Mouse (Mus musculus): ENCODE results near the gene Aldh1l1. TPM values are rescaled to one million over a fixed set of nuclear protein-coding genes. Genes with fewer than 3 reads are reported as not detected.
A peak's percentile ranks its signal among the peaks of the same experiment; 100 is the strongest.

The Aldh1l1 gene
- polyA plus RNA-seq, 1 experiment, result 5.8 TPM

DNA sequence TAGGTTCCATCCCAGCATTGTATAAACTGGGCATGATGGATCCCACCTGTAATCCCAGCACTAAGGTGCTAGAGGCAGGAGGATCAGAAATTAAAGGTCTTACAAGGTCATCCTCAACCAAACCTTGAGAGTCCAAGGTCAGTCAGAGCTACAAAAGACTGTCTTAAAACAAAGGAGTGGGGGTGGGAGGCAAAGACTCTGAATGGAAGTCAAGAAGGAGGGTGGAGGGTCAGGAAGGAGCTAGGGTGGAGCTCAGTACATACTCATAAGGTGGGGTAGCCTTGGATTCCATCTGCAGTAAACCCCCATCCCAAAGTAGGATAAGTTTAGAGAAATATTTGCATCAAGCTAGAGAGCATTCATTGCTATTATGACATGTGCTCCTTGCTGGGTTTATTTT lies 33.6 kb upstream of the Aldh1l1 start:
- H3K9me3 ChIP-seq (replicated peaks; ENCODE audit: control insufficient read depth, insufficient read depth, low read length, poor library complexity, severe bottlenecking), result no peaks in the 10 kb centered on the region
- H3K36me3 ChIP-seq (ENCODE audit: control insufficient read depth, insufficient read depth, low read length, poor library complexity, severe bottlenecking), result no peaks in the 10 kb centered on the region
- no peaks in the 10 kb centered on the region for H3K4me1 ChIP-seq (ENCODE audit: control insufficient read depth, insufficient read depth, low read length)
- H3K27ac ChIP-seq (ENCODE audit: insufficient read depth, low read length), result peak overlapping the region; percentile 38; the same call in 1 of the 2 replicates
- no peaks in the 10 kb centered on the region for H3K27me3 ChIP-seq (ENCODE audit: control insufficient read depth, insufficient read depth, low read length, poor library complexity, severe bottlenecking)
- H3K4me3 ChIP-seq (ENCODE audit: low read depth, low read length), result no peak overlapping the region
- H3K9ac ChIP-seq (ENCODE audit: low read depth, poor library complexity, severe bottlenecking), result no peak overlapping the region
- TF ChIP-seq CTCF (IDR thresholded peaks at IDR 0.05; ENCODE audit: low read depth, low read length), result no peak
- peak; percentile 84 for TF ChIP-seq EP300 (IDR thresholded peaks at IDR 0.05; ENCODE audit: insufficient read depth, low read depth, low read length)
- TF ChIP-seq POLR2A (IDR thresholded peaks at IDR 0.05; ENCODE audit: insufficient read depth, low read length), result no peak

DNA sequence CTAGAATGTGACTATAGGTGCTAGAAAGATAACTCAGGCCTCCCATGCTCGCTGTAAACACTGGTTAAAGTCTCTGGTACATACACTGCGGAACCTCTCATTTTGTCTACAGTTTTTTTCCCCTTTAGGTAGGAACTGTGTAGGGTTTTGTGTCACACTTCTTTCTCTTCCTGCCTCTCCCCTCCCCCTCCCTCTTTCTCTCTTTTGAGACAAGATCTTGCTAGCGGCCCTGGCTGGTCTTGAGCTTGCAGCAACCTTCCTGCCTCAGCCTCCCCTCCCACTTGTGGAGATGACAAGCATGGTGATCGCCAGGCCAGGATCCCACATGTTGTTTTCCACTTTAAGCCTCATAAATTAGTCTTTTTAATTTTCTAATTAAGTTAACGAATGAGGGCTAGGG lies 32.5 kb upstream of the Aldh1l1 start:
- no peak for TF ChIP-seq CTCF (IDR thresholded peaks at IDR 0.05; ENCODE audit: low read depth, low read length)
- TF ChIP-seq POLR2A (IDR thresholded peaks at IDR 0.05; ENCODE audit: insufficient read depth, low read length), result no peak
- TF ChIP-seq EP300 (IDR thresholded peaks at IDR 0.05; ENCODE audit: insufficient read depth, low read depth, low read length), result no peak
- H3K27me3 ChIP-seq (ENCODE audit: control insufficient read depth, insufficient read depth, low read length, poor library complexity, severe bottlenecking), result no peaks in the 10 kb centered on the region

DNA sequence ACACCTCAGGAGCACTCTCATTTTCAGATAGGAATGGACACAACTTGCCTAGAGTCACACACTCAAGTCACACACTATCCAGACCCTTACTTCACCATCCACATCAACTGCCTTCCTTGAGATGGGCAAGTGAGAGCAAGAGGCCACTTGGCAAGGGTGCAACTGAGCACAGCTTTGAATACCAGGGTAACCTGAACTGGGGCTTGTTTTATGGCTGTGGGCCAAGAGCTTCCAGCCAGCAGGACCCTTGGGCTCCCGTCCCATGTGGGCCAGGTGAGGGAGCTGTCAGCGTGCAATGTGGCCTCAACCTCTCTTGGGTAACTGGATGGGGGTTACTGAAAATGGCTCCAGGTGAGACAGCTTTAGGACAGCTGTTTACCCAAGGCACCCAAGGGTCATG lies 28.8 kb upstream of the Aldh1l1 start:
- Histone ChIP-seq H3K27ac (ENCODE audit: insufficient read depth, low read length) (no peak overlapping the region), H3K4me3 (ENCODE audit: low read depth, low read length) (no peak overlapping the region), H3K27me3 (ENCODE audit: control insufficient read depth, insufficient read depth, low read length, poor library complexity, severe bottlenecking) (no peaks in the 10 kb centered on the region), H3K9me3 (replicated peaks; ENCODE audit: control insufficient read depth, insufficient read depth, low read length, poor library complexity, severe bottlenecking) (no peaks in the 10 kb centered on the region), H3K36me3 (ENCODE audit: control insufficient read depth, insufficient read depth, low read length, poor library complexity, severe bottlenecking) (no peaks in the 10 kb centered on the region), H3K4me1 (ENCODE audit: control insufficient read depth, insufficient read depth, low read length) (no peaks in the 10 kb centered on the region), H3K9ac (ENCODE audit: low read depth, poor library complexity, severe bottlenecking) (no peak overlapping the region)
- TF ChIP-seq POLR2A (IDR thresholded peaks at IDR 0.05; ENCODE audit: insufficient read depth, low read length) (no peak), EP300 (IDR thresholded peaks at IDR 0.05; ENCODE audit: insufficient read depth, low read depth, low read length) (no peak), CTCF (IDR thresholded peaks at IDR 0.05; ENCODE audit: low read depth, low read length) (no peak)

More for the DNA sequence above, 32.5 kb upstream of the Aldh1l1 start:
- Histone ChIP-seq H3K36me3 (ENCODE audit: control insufficient read depth, insufficient read depth, low read length, poor library complexity, severe bottlenecking) (no peaks in the 10 kb centered on the region), H3K4me3 (ENCODE audit: low read depth, low read length) (no peak overlapping the region), H3K4me1 (ENCODE audit: control insufficient read depth, insufficient read depth, low read length) (no peaks in the 10 kb centered on the region), H3K9me3 (replicated peaks; ENCODE audit: control insufficient read depth, insufficient read depth, low read length, poor library complexity, severe bottlenecking) (no peaks in the 10 kb centered on the region), H3K9ac (ENCODE audit: low read depth, poor library complexity, severe bottlenecking) (no peak overlapping the region), H3K27ac (ENCODE audit: insufficient read depth, low read length) (no peak overlapping the region)

DNA sequence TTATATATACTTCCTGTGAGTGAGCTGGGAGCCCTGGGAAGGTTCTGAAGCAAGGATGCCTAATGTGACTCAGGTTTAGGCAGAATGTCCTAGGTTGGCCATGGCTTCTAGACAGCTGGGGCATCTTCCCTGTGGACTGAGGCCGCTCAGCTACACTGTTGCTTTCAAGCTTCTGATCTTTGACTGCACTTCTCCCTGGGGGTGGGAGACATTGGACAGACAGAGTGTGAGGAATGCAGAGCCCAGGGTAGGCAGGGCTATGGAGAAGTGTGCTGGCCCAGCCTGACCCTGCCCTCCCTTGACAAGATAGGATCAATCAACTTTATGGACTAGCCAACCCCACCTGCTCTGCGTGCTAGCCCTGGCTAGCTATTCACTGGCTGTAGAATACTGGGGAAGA lies 25.0 kb upstream of the Aldh1l1 start:
- no peaks in the 10 kb centered on the region for H3K27me3 ChIP-seq (ENCODE audit: control insufficient read depth, insufficient read depth, low read length, poor library complexity, severe bottlenecking)
- no peaks in the 10 kb centered on the region for H3K36me3 ChIP-seq (ENCODE audit: control insufficient read depth, insufficient read depth, low read length, poor library complexity, severe bottlenecking)
- no peak overlapping the region for H3K27ac ChIP-seq (ENCODE audit: insufficient read depth, low read length)
- H3K4me1 ChIP-seq (ENCODE audit: control insufficient read depth, insufficient read depth, low read length), result no peaks in the 10 kb centered on the region
- no peak overlapping the region for H3K9ac ChIP-seq (ENCODE audit: low read depth, poor library complexity, severe bottlenecking)
- no peak for TF ChIP-seq POLR2A (IDR thresholded peaks at IDR 0.05; ENCODE audit: insufficient read depth, low read length)
- TF ChIP-seq EP300 (IDR thresholded peaks at IDR 0.05; ENCODE audit: insufficient read depth, low read depth, low read length), result no peak
- no peak for TF ChIP-seq CTCF (IDR thresholded peaks at IDR 0.05; ENCODE audit: low read depth, low read length)
- no peaks in the 10 kb centered on the region for H3K9me3 ChIP-seq (replicated peaks; ENCODE audit: control insufficient read depth, insufficient read depth, low read length, poor library complexity, severe bottlenecking)
- no peak overlapping the region for H3K4me3 ChIP-seq (ENCODE audit: low read depth, low read length)

DNA sequence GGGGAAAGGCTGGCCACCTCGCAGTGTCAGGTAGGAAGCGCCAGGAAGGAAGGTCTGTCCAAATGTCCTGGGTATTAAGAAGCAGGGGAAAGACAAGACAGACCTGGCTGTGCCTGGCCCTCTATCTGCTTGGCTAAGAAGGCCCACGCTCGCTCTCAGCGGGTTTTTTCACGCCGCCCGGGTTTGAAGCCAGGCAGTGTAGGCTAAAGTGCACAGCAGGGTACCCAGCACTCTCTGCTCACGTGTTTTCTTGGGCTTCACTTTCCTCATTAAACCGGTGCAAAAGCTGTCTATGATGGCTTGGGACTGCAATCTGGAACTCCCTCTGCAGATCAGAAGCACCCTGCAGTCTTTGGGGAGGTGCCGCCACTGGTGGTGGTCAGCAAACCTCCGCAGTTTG lies 24.5 kb upstream of the Aldh1l1 start:
- no peaks in the 10 kb centered on the region for H3K36me3 ChIP-seq (ENCODE audit: control insufficient read depth, insufficient read depth, low read length, poor library complexity, severe bottlenecking)
- no peak for TF ChIP-seq EP300 (IDR thresholded peaks at IDR 0.05; ENCODE audit: insufficient read depth, low read depth, low read length)
- TF ChIP-seq POLR2A (IDR thresholded peaks at IDR 0.05; ENCODE audit: insufficient read depth, low read length), result no peak
- TF ChIP-seq CTCF (IDR thresholded peaks at IDR 0.05; ENCODE audit: low read depth, low read length), result no peak
- no peaks in the 10 kb centered on the region for H3K27me3 ChIP-seq (ENCODE audit: control insufficient read depth, insufficient read depth, low read length, poor library complexity, severe bottlenecking)
- peak overlapping the region; percentile 73 for H3K4me3 ChIP-seq (ENCODE audit: low read depth, low read length)
- H3K9me3 ChIP-seq (replicated peaks; ENCODE audit: control insufficient read depth, insufficient read depth, low read length, poor library complexity, severe bottlenecking), result no peaks in the 10 kb centered on the region
- H3K27ac ChIP-seq (ENCODE audit: insufficient read depth, low read length), result no peak overlapping the region
- H3K9ac ChIP-seq (ENCODE audit: low read depth, poor library complexity, severe bottlenecking), result peak overlapping the region; percentile 77
- H3K4me1 ChIP-seq (ENCODE audit: control insufficient read depth, insufficient read depth, low read length), result no peaks in the 10 kb centered on the region

DNA sequence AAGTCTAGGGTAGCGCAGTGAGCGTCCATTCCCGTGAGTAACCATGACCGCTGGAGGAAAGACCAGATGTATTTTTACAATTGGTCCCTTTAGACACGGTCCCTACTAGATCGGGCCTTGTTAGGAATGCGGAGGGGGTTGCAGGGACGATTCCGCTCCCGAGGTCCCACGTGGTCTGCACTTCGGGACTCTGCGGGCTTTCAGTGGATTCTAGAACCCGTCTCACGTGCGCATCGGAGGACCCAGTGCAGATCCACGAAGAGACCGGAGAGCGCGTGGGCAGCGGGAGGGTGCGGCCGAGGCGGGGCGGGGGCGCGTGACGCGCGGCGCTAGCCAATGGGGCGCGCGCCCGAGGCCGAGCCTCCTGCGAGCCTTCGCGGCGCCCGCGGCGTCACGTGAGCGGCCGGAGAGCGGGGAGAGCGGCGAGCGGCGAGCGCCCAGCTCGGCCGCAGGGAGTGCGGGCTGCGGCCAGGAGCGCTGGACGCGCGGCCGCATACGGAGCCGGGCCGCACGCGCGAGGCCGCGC lies 24.0 kb upstream of the Aldh1l1 start, which contains the start of gene Klf15:
Klf15 (plus strand) TSS at position 396 of the 526 bp plus-strand sequence.
- H3K27me3 ChIP-seq (ENCODE audit: control insufficient read depth, insufficient read depth, low read length, poor library complexity, severe bottlenecking), result no peaks in the 10 kb centered on the region
- H3K27ac ChIP-seq (ENCODE audit: insufficient read depth, low read length), result no peak within 1 kb of the TSS
- no peaks in the 10 kb centered on the region for H3K9me3 ChIP-seq (replicated peaks; ENCODE audit: control insufficient read depth, insufficient read depth, low read length, poor library complexity, severe bottlenecking)
- TF ChIP-seq CTCF (IDR thresholded peaks at IDR 0.05; ENCODE audit: low read depth, low read length), result no peak
- TF ChIP-seq EP300 (IDR thresholded peaks at IDR 0.05; ENCODE audit: insufficient read depth, low read depth, low read length), result no peak
- TF ChIP-seq POLR2A (IDR thresholded peaks at IDR 0.05; ENCODE audit: insufficient read depth, low read length), result no peak
- H3K4me1 ChIP-seq (ENCODE audit: control insufficient read depth, insufficient read depth, low read length), result no peaks in the 10 kb centered on the region
- H3K36me3 ChIP-seq (ENCODE audit: control insufficient read depth, insufficient read depth, low read length, poor library complexity, severe bottlenecking), result no peaks in the 10 kb centered on the region
- peak within 1 kb of the TSS; percentile 85 for H3K4me3 ChIP-seq (ENCODE audit: low read depth, low read length)
- H3K9ac ChIP-seq (ENCODE audit: low read depth, poor library complexity, severe bottlenecking), result peak within 1 kb of the TSS; percentile 77
